Mouse (Mus musculus) olfactory bulb, adult 2 months (tissue): ENCODE measurements around the gene Armc6. TPM values are rescaled to one million over a fixed set of nuclear protein-coding genes. Genes with fewer than 3 reads are reported as not detected.

ENCODE experiments used
- H3K27ac ChIP-seq: fragments of 200-500 bp; 2 replicates; pipeline ENCODE4 v1.5.1; 2012; ENCODE audit warnings: low read depth, low read length; ENCODE audit not compliant: insufficient read depth
- H3K4me1 ChIP-seq: fragments of 200-500 bp; 2 replicates; pipeline ENCODE4 v1.6.1; 2012; ENCODE audit warnings: low read length; ENCODE audit not compliant: control insufficient read depth, insufficient read depth
- H3K4me3 ChIP-seq: fragments of 200-500 bp; 2 replicates; pipeline ENCODE4 v1.5.1; 2012; ENCODE audit warnings: mild to moderate bottlenecking, low read depth, low read length, moderate library complexity; ENCODE audit not compliant: insufficient read depth
- CTCF ChIP-seq: fragments of 200-500 bp; IDR thresholded peaks from 2 replicates; pipeline ENCODE4 v1.5.1; 2012; ENCODE audit warnings: low read depth, mild to moderate bottlenecking, low read length, moderate library complexity; ENCODE audit not compliant: insufficient read depth
- POLR2A ChIP-seq: fragments of 200-500 bp; IDR thresholded peaks from 2 replicates; pipeline ENCODE4 v1.6.1; 2012; ENCODE audit warnings: mild to moderate bottlenecking, low read depth, low read length, moderate library complexity; ENCODE audit not compliant: insufficient read depth
- WGBS: fragments of 180-500 bp; shearing (Covaris S2); methylation state at CpG from one replicate; pipeline ENCODE4 v1.1.7; 2018; 5-methylcytosine and 5-hydroxymethylcytosine counted together
- polyA plus RNA-seq: library from polyadenylated mRNA; stranded (reverse); fragments of >200 nt; gene quantifications from 2 replicates; pipeline ENCODE4 v1.2.4, GENCODE M21; 2012; ENCODE audit warnings: low replicate concordance; ENCODE audit not compliant: missing spikeins, insufficient read depth, insufficient read length

Gene Armc6
- polyA plus RNA-seq, 1 experiment = not detected

GRCm38 (mm10) chr8:70240642-70241041 is 6.4 kb upstream of the Armc6 start:
- H3K4me1 ChIP-seq = peaks cover 9% of the 10 kb centered on the region
- no peak overlapping the region for H3K27ac ChIP-seq
- WGBS = 90% methylated on average over 5 of the region's 5 CpGs
- no peak for TF ChIP-seq CTCF
- no peak for TF ChIP-seq POLR2A
- H3K4me3 ChIP-seq = no peak overlapping the region

- TF ChIP-seq CTCF (no peak), POLR2A (no peak)
- H3K27ac ChIP-seq = no peak overlapping the region
- 78% methylated on average over 2 of the region's 2 CpGs for WGBS
- no peaks in the 10 kb centered on the region for H3K4me1 ChIP-seq
- H3K4me3 ChIP-seq = no peak overlapping the region
Observed at GRCm38 (mm10) chr8:70237842-70238241, 3.6 kb upstream of the Armc6 start.

GRCm38 (mm10) chr8:70234781-70235128 is 489 bp upstream of the Armc6 start:
- Histone ChIP-seq H3K4me3 (peak overlapping the region; percentile 56), H3K27ac (0 out of 2 replicates have a peak overlapping the region, but pooled peaks have one; percentile 8), H3K4me1 (no peaks in the 10 kb centered on the region)
- TF ChIP-seq CTCF = no peak
- TF ChIP-seq POLR2A = no peak
- WGBS = under 1% methylated on average over 15 of the region's 15 CpGs

GRCm38 (mm10) chr8:70233606-70234005 is 660 bp downstream of the Armc6 start:
- TF ChIP-seq POLR2A = no peak
- TF ChIP-seq CTCF = no peak
- H3K27ac ChIP-seq = no peak overlapping the region
- 5% methylated on average over 13 of the region's 13 CpGs for WGBS
- H3K4me1 ChIP-seq = no peaks in the 10 kb centered on the region
- H3K4me3 ChIP-seq = peak overlapping the region; percentile 56

GRCm38 (mm10) chr8:70230837-70231236 is 3.4 kb downstream of the Armc6 start:
- no peak overlapping the region for H3K27ac ChIP-seq
- H3K4me3 ChIP-seq = no peak overlapping the region
- no peaks in the 10 kb centered on the region for H3K4me1 ChIP-seq
- WGBS = 91% methylated on average over 9 of the region's 9 CpGs
- TF ChIP-seq POLR2A (no peak), CTCF (no peak)

GRCm38 (mm10) chr8:70227997-70228396 is 6.3 kb downstream of the Armc6 start:
- H3K4me1 ChIP-seq = no peaks in the 10 kb centered on the region
- no peak for TF ChIP-seq POLR2A
- TF ChIP-seq CTCF = no peak
- H3K27ac ChIP-seq = no peak overlapping the region
- 32% methylated on average over 4 of the region's 4 CpGs for WGBS
- H3K4me3 ChIP-seq = no peak overlapping the region

- Histone ChIP-seq H3K4me1 (peaks cover 12% of the 10 kb centered on the region; the same call in 1 of the 2 replicates), H3K27ac (no peak overlapping the region), H3K4me3 (no peak overlapping the region)
- WGBS = 40% methylated on average over 6 of the region's 6 CpGs
- TF ChIP-seq POLR2A (no peak), CTCF (peak; percentile 40; the same call in 1 of the 2 replicates)
Observed at GRCm38 (mm10) chr8:70223341-70223740, 10.9 kb downstream of the Armc6 start.

GRCm38 (mm10) chr8:70222041-70222440 is 12.2 kb downstream of the Armc6 start:
- Histone ChIP-seq H3K4me1 (peaks cover 12% of the 10 kb centered on the region; the same call in 1 of the 2 replicates), H3K27ac (no peak overlapping the region), H3K4me3 (no peak overlapping the region)
- TF ChIP-seq CTCF (no peak), POLR2A (no peak)
- whole genome bisulfite sequencing = 80% methylated on average over 12 of the region's 12 CpGs

- Histone ChIP-seq H3K4me1 (peaks cover 15% of the 10 kb centered on the region), H3K4me3 (no peak overlapping the region), H3K27ac (no peak overlapping the region)
- TF ChIP-seq CTCF (no peak), POLR2A (no peak)
- 89% methylated on average over 3 of the region's 3 CpGs for WGBS
Observed at GRCm38 (mm10) chr8:70220911-70221310, 13.4 kb downstream of the Armc6 start.
